Mouse (Mus musculus) liver, embryonic 12.5 days (tissue): Measurements from ENCODE around the gene Mas1. TPM values are rescaled to one million over a fixed set of nuclear protein-coding genes. Genes with fewer than 3 reads are reported as not detected.

Experiments used
- ATAC-seq: fragments of 200-750 bp; cut with Nextera tagmentation; 2 replicates; pipeline ENCODE4 v1.8.0; 2017; ENCODE audit warnings: moderate number of reproducible peaks, mild to moderate bottlenecking, moderate library complexity
- H3K27ac ChIP-seq: fragments of 300-500 bp; sonication (generic); 2 replicates; pipeline ENCODE4 v1.5.1; 2016; ENCODE audit warnings: mild to moderate bottlenecking
- H3K27me3 ChIP-seq: fragments of 300-500 bp; sonication (generic); replicated peaks from 2 replicates; pipeline ENCODE4 v1.6.1; 2016; ENCODE audit warnings: mild to moderate bottlenecking, moderate library complexity
- H3K36me3 ChIP-seq: fragments of 300-500 bp; sonication (generic); 2 replicates; pipeline ENCODE4 v1.6.1; 2016; ENCODE audit warnings: mild to moderate bottlenecking, moderate library complexity
- H3K4me1 ChIP-seq: fragments of 300-500 bp; sonication (generic); 2 replicates; pipeline ENCODE4 v1.6.1; 2016
- H3K4me2 ChIP-seq: fragments of 300-500 bp; sonication (generic); 2 replicates; pipeline ENCODE4 v1.6.1; 2016; ENCODE audit warnings: mild to moderate bottlenecking, moderate library complexity
- H3K4me3 ChIP-seq: fragments of 300-500 bp; sonication (generic); 2 replicates; pipeline ENCODE4 v1.5.1; 2016; ENCODE audit warnings: mild to moderate bottlenecking, moderate library complexity
- H3K9ac ChIP-seq: fragments of 300-500 bp; sonication (generic); 2 replicates; pipeline ENCODE4 v1.6.1; 2016; ENCODE audit warnings: mild to moderate bottlenecking, moderate library complexity
- H3K9me3 ChIP-seq: fragments of 300-500 bp; sonication (generic); replicated peaks from 2 replicates; pipeline ENCODE4 v1.6.1; 2016; ENCODE audit warnings: mild to moderate bottlenecking, moderate library complexity
- WGBS: fragments of 180-500 bp; shearing (Covaris S2); methylation state at CpG from one replicate; pipeline ENCODE4 v1.1.7; 2016; ENCODE audit not compliant: insufficient replicate concordance; 5-methylcytosine and 5-hydroxymethylcytosine counted together
- polyA plus RNA-seq: library from polyadenylated mRNA; unstranded; fragments of >200 nt; fragmentation: Nextera tagmentation; extraction: Ambion mirVana; gene quantifications from 2 replicates; pipeline ENCODE4 v1.2.1, GENCODE M21; 2016

Gene Mas1
- polyA plus RNA-seq, result 0.12 and 0.44 TPM in 2 replicates

- H3K27ac ChIP-seq, result no peak within 1 kb of the TSS
- no peaks in the 10 kb centered on the region for H3K9me3 ChIP-seq
- H3K36me3 ChIP-seq, result no peaks in the 10 kb centered on the region
- no peak within 1 kb of the TSS for H3K4me2 ChIP-seq
- H3K4me1 ChIP-seq, result no peaks in the 10 kb centered on the region
- H3K4me3 ChIP-seq, result no peak within 1 kb of the TSS
- 36% methylated on average over 2 of the region's 2 CpGs for WGBS
- ATAC-seq, result no peak
- no peak within 1 kb of the TSS for H3K9ac ChIP-seq
- peaks cover 52% of the 10 kb centered on the region for H3K27me3 ChIP-seq
These were observed at the start of gene Mas1 for GRCm38 (mm10) chr17:12868043-12868442. Mas1 (minus strand) TSS chr17:12868143.

GRCm38 (mm10) chr17:12916588-12917380 is 48.8 kb upstream of the Mas1 start:
- Histone ChIP-seq H3K27ac (peak overlapping the region; percentile 96), H3K9ac (peak overlapping the region; percentile 98), H3K9me3 (no peaks in the 10 kb centered on the region), H3K4me3 (peak overlapping the region; percentile 96), H3K4me2 (peak overlapping the region; percentile 85), H3K36me3 (peaks cover 72% of the 10 kb centered on the region), H3K4me1 (peaks cover 21% of the 10 kb centered on the region), H3K27me3 (no peaks in the 10 kb centered on the region)
- ATAC-seq, result peak; percentile 73
- under 1% methylated on average over 40 of the region's 40 CpGs for WGBS

- peak within 1 kb of the TSS; percentile 96 for H3K27ac ChIP-seq
These were observed 48.1 kb upstream of the Mas1 start, which contains the start of gene Mrpl18 for GRCm38 (mm10) chr17:12915881-12916583. Mrpl18 (minus strand) TSS chr17:12916345.

GRCm38 (mm10) chr17:12915488-12915880 is 47.5 kb upstream of the Mas1 start, which contains the start of gene Tcp1:
Tcp1 (plus strand) TSS chr17:12915701.
- peaks cover 21% of the 10 kb centered on the region for H3K4me1 ChIP-seq
- H3K9ac ChIP-seq, result peak within 1 kb of the TSS; percentile 98
- H3K9me3 ChIP-seq, result no peaks in the 10 kb centered on the region
- H3K27ac ChIP-seq, result peak within 1 kb of the TSS; percentile 96
- H3K36me3 ChIP-seq, result peaks cover 72% of the 10 kb centered on the region
- H3K4me3 ChIP-seq, result peak within 1 kb of the TSS; percentile 96
- peak within 1 kb of the TSS; percentile 85 for H3K4me2 ChIP-seq
- H3K27me3 ChIP-seq, result no peaks in the 10 kb centered on the region
- no peak for ATAC-seq
- under 1% methylated on average over 18 of the region's 18 CpGs for WGBS

More at GRCm38 (mm10) chr17:12915881-12916583, 48.1 kb upstream of the Mas1 start, which contains the start of gene Mrpl18:
- peak; percentile 96 for ATAC-seq
- Histone ChIP-seq H3K4me1 (peaks cover 21% of the 10 kb centered on the region), H3K27me3 (no peaks in the 10 kb centered on the region), H3K9ac (peak within 1 kb of the TSS; percentile 98), H3K4me2 (peak within 1 kb of the TSS; percentile 85), H3K36me3 (peaks cover 72% of the 10 kb centered on the region), H3K9me3 (no peaks in the 10 kb centered on the region), H3K4me3 (peak within 1 kb of the TSS; percentile 96)
- WGBS, result under 1% methylated on average over 56 of the region's 56 CpGs

- Histone ChIP-seq H3K9me3 (no peaks in the 10 kb centered on the region), H3K9ac (no peak overlapping the region), H3K4me2 (no peak overlapping the region), H3K27me3 (no peaks in the 10 kb centered on the region), H3K4me1 (peaks cover 12% of the 10 kb centered on the region), H3K4me3 (no peak overlapping the region), H3K36me3 (peaks cover 68% of the 10 kb centered on the region), H3K27ac (no peak overlapping the region)
- no peak for ATAC-seq
- WGBS, result 81% methylated on average over 8 of the region's 8 CpGs
These were observed 42.4 kb upstream of the Mas1 start for GRCm38 (mm10) chr17:12910391-12910790.

- Histone ChIP-seq H3K4me3 (no peak within 1 kb of the TSS), H3K4me1 (peaks cover 5% of the 10 kb centered on the region), H3K9ac (no peak within 1 kb of the TSS), H3K27me3 (no peaks in the 10 kb centered on the region), H3K9me3 (no peaks in the 10 kb centered on the region), H3K36me3 (peaks cover 73% of the 10 kb centered on the region), H3K4me2 (no peak within 1 kb of the TSS), H3K27ac (no peak within 1 kb of the TSS)
- no peak for ATAC-seq
- WGBS, result 78% methylated on average over 35 of the region's 35 CpGs
These were observed 41.7 kb upstream of the Mas1 start, which contains the start of gene Pnldc1 for GRCm38 (mm10) chr17:12909361-12910280. Pnldc1 (minus strand) TSS chr17:12910230.

GRCm38 (mm10) chr17:12906436-12906835 is 38.5 kb upstream of the Mas1 start:
- H3K27ac ChIP-seq, result no peak overlapping the region
- no peak overlapping the region for H3K9ac ChIP-seq
- no peak overlapping the region for H3K4me3 ChIP-seq
- H3K4me1 ChIP-seq, result no peaks in the 10 kb centered on the region
- peaks cover 68% of the 10 kb centered on the region for H3K36me3 ChIP-seq
- 82% methylated on average over 9 of the region's 9 CpGs for WGBS
- no peaks in the 10 kb centered on the region for H3K27me3 ChIP-seq
- H3K4me2 ChIP-seq, result no peak overlapping the region
- ATAC-seq, result no peak
- no peaks in the 10 kb centered on the region for H3K9me3 ChIP-seq

- Histone ChIP-seq H3K27ac (no peak overlapping the region), H3K9me3 (no peaks in the 10 kb centered on the region), H3K4me1 (no peaks in the 10 kb centered on the region), H3K36me3 (peaks cover 68% of the 10 kb centered on the region), H3K27me3 (no peaks in the 10 kb centered on the region), H3K4me3 (no peak overlapping the region), H3K9ac (no peak overlapping the region), H3K4me2 (no peak overlapping the region)
- no peak for ATAC-seq
- WGBS, result 83% methylated on average over 4 of the region's 4 CpGs
These were observed 37.9 kb upstream of the Mas1 start for GRCm38 (mm10) chr17:12905810-12906209.

- H3K27ac ChIP-seq, result no peak overlapping the region
- H3K9ac ChIP-seq, result no peak overlapping the region
- no peak overlapping the region for H3K4me3 ChIP-seq
- H3K27me3 ChIP-seq, result no peaks in the 10 kb centered on the region
- no peaks in the 10 kb centered on the region for H3K4me1 ChIP-seq
- no peak overlapping the region for H3K4me2 ChIP-seq
- 74% methylated on average over 1 of the region's 1 CpGs for WGBS
- H3K9me3 ChIP-seq, result no peaks in the 10 kb centered on the region
- ATAC-seq, result no peak
- peaks cover 71% of the 10 kb centered on the region for H3K36me3 ChIP-seq
These were observed 36.4 kb upstream of the Mas1 start for GRCm38 (mm10) chr17:12904349-12904748.

- ATAC-seq, result no peak
- peaks cover 75% of the 10 kb centered on the region for H3K36me3 ChIP-seq
- H3K27ac ChIP-seq, result no peak overlapping the region
- no peak overlapping the region for H3K9ac ChIP-seq
- H3K9me3 ChIP-seq, result no peaks in the 10 kb centered on the region
- no peak overlapping the region for H3K4me2 ChIP-seq
- no peak overlapping the region for H3K4me3 ChIP-seq
- no peaks in the 10 kb centered on the region for H3K27me3 ChIP-seq
- H3K4me1 ChIP-seq, result no peaks in the 10 kb centered on the region
- WGBS, result 79% methylated on average over 11 of the region's 12 CpGs
These were observed 35.7 kb upstream of the Mas1 start for GRCm38 (mm10) chr17:12903372-12904333.
